Mouse (Mus musculus): ENCODE measurements around the gene Sqstm1.

- no peak for TF ChIP-seq CTCF (IDR thresholded peaks at IDR 0.05; ENCODE audit: control insufficient read depth, insufficient read depth, insufficient replicate concordance, low read depth, low read length)
- TF ChIP-seq POLR2A (IDR thresholded peaks at IDR 0.05; ENCODE audit: control insufficient read depth, low read depth, low read length): no peak
Observed at GRCm38 (mm10) chr11:50216724-50217366, 6.2 kb upstream of the Sqstm1 start.

Data from testis, adult 2 months (tissue).